Mouse (Mus musculus): Measurements from ENCODE around the gene Gas2l3. TPM values are rescaled to one million over a fixed set of nuclear protein-coding genes. Genes with fewer than 3 reads are reported as not detected.

The Gas2l3 gene
- total and polyA plus RNA-seq, 3 experiments: 2.9 to 3.7 TPM; not detected in 1

DNA sequence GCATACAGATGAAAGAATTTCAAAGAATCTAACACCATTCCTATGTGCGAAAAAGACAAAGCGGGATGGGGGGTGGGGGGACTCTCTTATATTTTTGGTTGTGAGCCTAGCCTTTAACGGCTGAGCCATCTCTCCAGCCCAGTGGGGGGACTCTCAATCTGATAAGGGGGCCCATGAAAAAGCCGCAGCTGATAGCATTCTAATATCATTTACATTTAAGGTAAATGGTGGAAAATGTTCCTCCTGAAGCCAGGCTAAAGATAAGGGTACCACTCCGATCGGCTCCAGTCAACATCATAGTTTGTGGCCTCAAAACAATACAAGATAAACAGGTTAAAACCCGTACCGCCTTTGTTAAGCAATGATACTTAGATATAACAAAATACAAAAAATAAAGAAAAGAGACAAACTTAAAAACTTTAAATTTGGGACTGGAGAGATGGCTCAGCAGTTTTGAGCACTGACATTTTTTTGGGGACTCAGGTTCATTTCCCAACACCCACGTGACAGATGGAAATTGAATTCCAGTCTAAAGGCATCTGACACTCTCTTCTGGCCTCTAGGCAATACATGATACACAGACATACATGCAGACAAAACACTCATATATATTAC lies 20.5 kb downstream of the Gas2l3 start (continued):
- TF ChIP-seq SIN3A (IDR thresholded peaks at IDR 0.05; ENCODE audit: low read length): peak; percentile 51; the same call in 1 of the 2 replicates
- no peak for TF ChIP-seq ZKSCAN1 (IDR thresholded peaks at IDR 0.05; ENCODE audit: low read depth, low read length)
- TF ChIP-seq MAFK (IDR thresholded peaks at IDR 0.05; ENCODE audit: borderline replicate concordance, low read depth, low read length): no peak; the same call in 1 of the 2 replicates
- 0 out of 2 replicates have a peak, but pooled peaks have one; percentile 21 for TF ChIP-seq ZNF384 (IDR thresholded peaks at IDR 0.05; ENCODE audit: low read depth, low read length)
- no peak for TF ChIP-seq ELF1 (IDR thresholded peaks at IDR 0.05; ENCODE audit: low read depth, low read length)
- TF ChIP-seq BHLHE40 (IDR thresholded peaks at IDR 0.05; ENCODE audit: borderline replicate concordance, low read depth, low read length): 0 out of 2 replicates have a peak, but pooled peaks have one; percentile 8
- no peak for TF ChIP-seq SMC3 (IDR thresholded peaks at IDR 0.05; ENCODE audit: low read depth, low read length)
- peak; percentile 41 for TF ChIP-seq ETS1 (IDR thresholded peaks at IDR 0.05; ENCODE audit: low read depth, low read length)
- TF ChIP-seq ZC3H11A (IDR thresholded peaks at IDR 0.05; ENCODE audit: low read depth, low read length): no peak

DNA sequence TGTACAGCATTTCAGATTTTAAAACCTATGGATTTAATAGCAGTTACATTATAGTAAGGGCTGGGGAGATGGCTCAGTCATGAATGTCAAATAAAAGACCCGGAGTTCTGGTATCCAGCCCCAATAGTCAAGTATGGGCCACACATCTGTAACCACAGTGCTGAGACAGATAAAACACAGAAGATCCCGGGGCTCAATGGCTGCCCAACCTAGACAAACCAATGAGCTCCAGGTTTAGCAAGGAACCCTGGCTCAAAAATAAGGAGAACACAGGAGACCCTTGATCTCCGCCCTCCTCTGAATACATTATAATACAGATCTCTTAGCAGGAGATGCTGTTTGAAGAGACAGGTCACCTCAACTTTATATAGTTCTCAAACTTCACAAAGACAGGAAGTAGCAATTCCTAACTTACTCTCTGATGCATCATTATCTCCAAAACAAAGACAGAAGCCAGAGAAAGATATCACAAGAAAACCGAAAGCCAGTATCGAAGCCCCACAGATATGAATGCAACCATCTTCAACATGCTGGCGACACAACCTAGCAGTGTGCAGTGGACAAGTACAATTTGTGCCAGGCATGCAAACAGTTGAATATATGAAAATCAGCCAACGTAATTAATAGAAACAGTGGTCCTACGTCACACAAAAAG lies 21.1 kb downstream of the Gas2l3 start:
- Histone ChIP-seq H3K4me1 (ENCODE audit: control insufficient read depth in 1 of 2, insufficient read depth in 2 of 2, low read length in 2 of 2) (peaks cover 8 to 11% of the 10 kb centered on the region in 2 experiments), H3K27ac (ENCODE audit: control insufficient read depth, low read depth, low read length) (peak overlapping the region; percentile 96), H3K36me3 (ENCODE audit: control insufficient read depth in 1 of 2, insufficient read depth in 2 of 2, low read length in 2 of 2) (peaks cover 3 to 15% of the 10 kb centered on the region in 2 experiments), H3K4me3 (ENCODE audit: control insufficient read depth in 1 of 2, insufficient read depth in 1 of 2, low read depth in 2 of 2, low read length in 2 of 2) (peak overlapping the region; percentile 54 to 59), H3K9me3 (replicated peaks; ENCODE audit: insufficient read depth, low read length) (no peaks in the 10 kb centered on the region), H3K79me2 (ENCODE audit: control insufficient read depth, insufficient read depth, low read length, poor library complexity) (no peaks in the 10 kb centered on the region), H3K27me3 (ENCODE audit: control insufficient read depth in 1 of 2, insufficient read depth in 2 of 2, low read length in 2 of 2) (no peaks in the 10 kb centered on the region), H3K9ac (ENCODE audit: control insufficient read depth, low read depth, low read length, poor library complexity, severe bottlenecking) (peak overlapping the region; percentile 46)
- DNase-seq (ENCODE audit: low read depth, low spot score): peak; percentile 86
- peak; percentile 60; the same call in 1 of the 2 replicates for TF ChIP-seq MYB (IDR thresholded peaks at IDR 0.05; ENCODE audit: low read depth, low read length)
- TF ChIP-seq MYC (IDR thresholded peaks at IDR 0.05; ENCODE audit: low read depth, low read length): 0 out of 2 replicates have a peak, but pooled peaks have one; percentile 49
- no peak for TF ChIP-seq CTCF (IDR thresholded peaks at IDR 0.05 in 2 of 3, conservative IDR thresholded peaks at IDR 0.05 in 1 of 3; ENCODE audit: control insufficient read depth in 1 of 3, insufficient read depth in 1 of 3, low read depth in 2 of 3, low read length in 3 of 3, poor library complexity in 1 of 3, severe bottlenecking in 1 of 3)
- TF ChIP-seq POLR2AphosphoS5 (IDR thresholded peaks at IDR 0.05; ENCODE audit: borderline replicate concordance, low read depth, low read length): no peak
- TF ChIP-seq MEF2A (IDR thresholded peaks at IDR 0.05; ENCODE audit: extremely low read depth, insufficient replicate concordance, low read depth, low read length, poor library complexity, severe bottlenecking): no peak
- peak; percentile 78 for TF ChIP-seq SIN3A (IDR thresholded peaks at IDR 0.05; ENCODE audit: low read length)
- no peak for TF ChIP-seq POLR2A (IDR thresholded peaks at IDR 0.05; ENCODE audit: control insufficient read depth in 1 of 2, insufficient read depth in 1 of 2, low read depth in 1 of 2, low read length in 2 of 2, poor library complexity in 1 of 2)
- TF ChIP-seq ZKSCAN1 (IDR thresholded peaks at IDR 0.05; ENCODE audit: low read depth, low read length): no peak
- TF ChIP-seq RAD21 (IDR thresholded peaks at IDR 0.05; ENCODE audit: low read depth, low read length): no peak
- no peak for TF ChIP-seq SMC3 (IDR thresholded peaks at IDR 0.05; ENCODE audit: low read depth, low read length)
- no peak for TF ChIP-seq HCFC1 (IDR thresholded peaks at IDR 0.05; ENCODE audit: low read depth, low read length)
- TF ChIP-seq MXI1 (IDR thresholded peaks at IDR 0.05; ENCODE audit: low read depth, low read length): no peak; the same call in 1 of the 2 replicates
- TF ChIP-seq GABPA (IDR thresholded peaks at IDR 0.05; ENCODE audit: low read depth, low read length): no peak
- TF ChIP-seq USF1 (IDR thresholded peaks at IDR 0.05; ENCODE audit: low read depth, low read length): no peak
- peak; percentile 94 to 96 for TF ChIP-seq EP300 (IDR thresholded peaks at IDR 0.05; ENCODE audit: low read depth in 1 of 2, low read length in 2 of 2)
- no peak for TF ChIP-seq ZMIZ1 (IDR thresholded peaks at IDR 0.05; ENCODE audit: low read depth, low read length)
- 0 out of 2 replicates have a peak, but pooled peaks have one; percentile 29 for TF ChIP-seq POLR2AphosphoS2 (IDR thresholded peaks at IDR 0.05; ENCODE audit: low read length)
- 0 out of 2 replicates have a peak, but pooled peaks have one; percentile 22 for TF ChIP-seq CHD1 (IDR thresholded peaks at IDR 0.05; ENCODE audit: low read depth, low read length)
- TF ChIP-seq MAFK (IDR thresholded peaks at IDR 0.05; ENCODE audit: borderline replicate concordance, low read depth, low read length): peak; percentile 6; the same call in 1 of the 2 replicates
- peak; percentile 11; the same call in 1 of the 2 replicates for TF ChIP-seq MAX (IDR thresholded peaks at IDR 0.05; ENCODE audit: low read length)
- TF ChIP-seq NELFE (IDR thresholded peaks at IDR 0.05; ENCODE audit: low read depth, low read length): no peak
- TF ChIP-seq GATA1 (IDR thresholded peaks at IDR 0.05; ENCODE audit: low read depth, low read length): peak; percentile 92
- TF ChIP-seq NRF1 (IDR thresholded peaks at IDR 0.05; ENCODE audit: insufficient read depth, low read depth, low read length, poor library complexity, severe bottlenecking): no peak
- TF ChIP-seq TAL1 (IDR thresholded peaks at IDR 0.05; ENCODE audit: low read length): peak; percentile 81
- no peak for TF ChIP-seq ZNF384 (IDR thresholded peaks at IDR 0.05; ENCODE audit: low read depth, low read length)
- TF ChIP-seq ELF1 (IDR thresholded peaks at IDR 0.05; ENCODE audit: low read depth, low read length): peak; percentile 74
- TF ChIP-seq TBP (IDR thresholded peaks at IDR 0.05; ENCODE audit: low read depth, low read length): no peak
- no peak; the same call in 1 of the 2 replicates for TF ChIP-seq KAT2A (conservative IDR thresholded peaks at IDR 0.05; ENCODE audit: low read depth, low read length)

Measured in MEL (cell line).